Mouse (Mus musculus): ENCODE results near the gene Mphosph9. TPM values are rescaled to one million over a fixed set of nuclear protein-coding genes. Genes with fewer than 3 reads are reported as not detected.
"Not testable (repeated sequence)": the region's sequence is repeated elsewhere in the genome, so short reads cannot be mapped to it uniquely, and the experiment has no call there.

Mphosph9 gene
- total RNA-seq, 4 experiments from 2014 or later = 17.5 to 26.2 (median 24.9) TPM

DNA sequence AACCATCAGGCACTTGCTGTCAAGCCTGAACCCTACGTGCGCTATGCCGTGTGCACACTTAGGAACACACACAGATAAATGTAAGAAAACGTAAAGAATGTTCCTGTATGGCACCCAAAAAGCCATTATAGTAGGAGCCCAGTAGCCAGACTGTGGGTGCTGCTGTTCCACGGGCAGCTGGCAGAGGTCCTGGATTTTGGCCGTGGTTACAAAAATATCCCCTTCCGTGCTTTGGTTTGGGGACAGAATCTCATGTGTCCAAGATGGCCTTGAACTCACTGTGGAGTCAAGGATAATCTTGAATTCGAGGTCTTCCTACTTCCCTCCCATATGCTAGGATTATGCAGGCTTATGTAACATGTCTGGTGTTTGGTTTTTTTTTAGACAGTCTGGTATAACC is 15.1 kb upstream of the Mphosph9 start:
- no peak for DNase-seq (ENCODE audit: low spot score in 2 of 2)

DNA sequence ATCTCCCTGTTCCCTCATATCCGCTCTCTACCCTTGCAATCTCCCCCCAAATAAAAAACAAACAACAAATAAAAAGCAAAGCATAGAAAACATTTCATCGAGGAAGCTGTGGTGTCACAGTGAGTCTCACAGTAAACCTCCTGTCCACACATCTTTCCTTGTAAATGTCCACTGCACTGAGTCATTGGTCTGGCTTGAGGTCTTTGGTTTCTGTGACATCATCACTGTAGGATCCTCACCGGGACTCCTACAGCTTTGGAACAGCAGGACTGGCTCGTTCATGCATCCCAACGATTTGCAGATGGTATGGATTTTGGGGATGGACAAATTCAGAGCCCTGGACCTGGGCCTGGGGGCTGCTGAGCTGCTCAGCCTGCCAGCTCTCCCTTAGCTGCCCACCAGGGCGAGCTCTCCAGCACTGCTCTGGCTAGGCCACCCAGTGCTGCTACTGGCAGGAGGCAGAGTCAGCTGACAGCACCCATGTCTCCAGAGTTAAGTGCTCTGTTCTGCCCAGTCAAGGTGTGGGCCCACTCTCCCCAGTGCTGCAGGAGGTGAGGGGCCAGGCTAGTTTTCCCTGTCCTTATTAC is 14.1 kb upstream of the Mphosph9 start:
- DNase-seq (ENCODE audit: low spot score in 2 of 2) = not testable (repeated sequence)

DNA sequence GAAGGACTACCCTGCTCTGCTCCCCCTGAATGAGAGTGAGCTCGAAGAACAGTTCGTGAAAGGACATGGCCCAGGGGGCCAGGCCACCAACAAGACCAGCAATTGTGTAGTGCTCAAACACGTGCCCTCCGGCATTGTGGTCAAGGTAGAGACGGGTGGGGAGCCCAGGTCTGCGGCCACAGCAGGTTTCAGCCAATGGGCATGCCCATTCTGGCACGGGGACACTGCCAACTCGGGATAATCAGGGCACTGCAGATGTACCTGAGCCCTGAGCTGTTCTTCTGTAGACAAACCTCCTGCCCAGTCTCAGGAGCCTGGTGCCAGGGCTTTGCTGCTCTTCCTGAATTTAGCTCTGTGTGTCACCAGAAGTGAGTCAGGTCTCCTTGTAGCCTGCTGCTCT is 11.0 kb upstream of the Mphosph9 start:
- no peak for DNase-seq (ENCODE audit: low spot score in 2 of 2)

DNA sequence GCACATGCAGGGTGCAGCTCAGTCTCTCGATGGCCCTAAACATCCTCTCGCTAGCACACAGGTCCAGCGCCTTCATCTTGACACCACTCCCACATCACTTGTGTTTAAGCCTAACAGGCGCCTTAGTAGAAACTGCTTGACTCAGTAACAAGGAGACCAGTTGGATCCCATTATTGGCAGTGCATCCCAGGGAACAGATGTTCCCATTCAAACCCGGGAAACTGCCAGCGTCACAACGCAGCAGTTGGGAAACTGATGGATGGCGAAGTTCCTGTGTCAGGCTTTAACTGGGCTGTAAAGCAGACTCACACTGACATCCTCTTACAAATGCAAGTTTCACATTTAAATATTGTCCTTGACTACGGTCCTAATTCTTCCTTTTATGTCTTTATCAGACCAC is 10.1 kb upstream of the Mphosph9 start:
- peak; percentile 60 to 69 for DNase-seq (ENCODE audit: low spot score in 2 of 2)

DNA sequence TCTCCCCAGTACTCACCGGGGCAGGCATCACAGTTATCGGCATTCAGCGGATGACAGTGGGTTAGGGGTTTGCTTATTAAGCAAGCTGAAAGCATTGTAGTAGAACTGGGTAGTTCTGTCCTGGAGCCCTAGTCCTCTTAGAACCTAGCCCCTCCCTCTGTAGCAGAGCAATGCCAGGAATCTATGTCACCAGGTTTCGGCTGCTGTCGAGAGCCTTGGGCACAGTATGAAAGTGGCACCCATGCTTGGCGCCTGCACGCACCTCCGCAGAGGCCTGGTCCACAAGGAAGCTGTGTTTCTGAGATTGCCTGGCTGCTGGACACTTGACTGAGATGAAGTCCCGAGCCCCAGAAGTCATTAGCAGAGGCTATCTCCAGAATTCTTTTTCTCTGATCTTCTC is 9.3 kb upstream of the Mphosph9 start:
- DNase-seq (ENCODE audit: low spot score in 2 of 2) = no peak

DNA sequence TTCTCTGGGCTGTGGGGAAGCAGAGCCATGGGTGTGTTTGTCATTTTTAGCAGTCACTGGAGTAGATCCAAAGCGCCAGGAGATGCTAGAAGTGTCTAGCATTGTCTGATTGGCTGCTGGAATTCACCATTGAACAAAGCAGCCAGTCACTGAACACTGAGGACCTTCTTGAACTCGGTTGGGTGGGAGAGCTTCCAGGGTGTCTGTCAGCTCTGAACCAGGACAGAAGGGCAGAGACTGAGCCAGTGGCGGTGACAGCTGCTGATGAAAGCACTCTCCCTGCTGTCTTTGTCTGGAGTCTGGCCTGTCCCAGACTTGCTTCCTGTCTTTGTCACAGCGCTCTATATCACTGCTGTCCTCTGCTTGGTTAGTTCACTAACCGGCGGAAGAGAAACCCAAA is 6.6 kb upstream of the Mphosph9 start:
- peak; percentile 51 to 66 for DNase-seq (ENCODE audit: low spot score in 2 of 2)

DNA sequence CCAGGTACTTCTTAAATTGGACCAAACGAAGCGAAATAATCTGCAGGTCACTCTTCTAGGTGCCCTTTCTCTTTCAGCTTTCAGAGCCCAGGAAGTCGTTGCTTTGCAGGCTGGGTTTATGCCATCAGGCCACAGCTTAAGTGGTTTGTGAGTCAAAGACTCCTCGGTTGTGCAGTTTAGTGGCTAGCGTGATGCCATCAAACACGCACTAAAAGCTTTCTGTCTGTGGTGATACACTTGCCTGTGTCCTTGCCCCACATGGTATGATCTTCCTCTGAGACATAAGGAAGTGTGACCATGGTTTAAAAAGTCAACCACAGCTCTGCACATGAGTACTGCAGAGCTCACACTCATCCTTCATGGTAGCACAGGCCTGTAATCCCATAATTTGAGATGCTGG is 2.3 kb upstream of the Mphosph9 start:
- no peak for DNase-seq (ENCODE audit: low spot score in 2 of 2)

DNA sequence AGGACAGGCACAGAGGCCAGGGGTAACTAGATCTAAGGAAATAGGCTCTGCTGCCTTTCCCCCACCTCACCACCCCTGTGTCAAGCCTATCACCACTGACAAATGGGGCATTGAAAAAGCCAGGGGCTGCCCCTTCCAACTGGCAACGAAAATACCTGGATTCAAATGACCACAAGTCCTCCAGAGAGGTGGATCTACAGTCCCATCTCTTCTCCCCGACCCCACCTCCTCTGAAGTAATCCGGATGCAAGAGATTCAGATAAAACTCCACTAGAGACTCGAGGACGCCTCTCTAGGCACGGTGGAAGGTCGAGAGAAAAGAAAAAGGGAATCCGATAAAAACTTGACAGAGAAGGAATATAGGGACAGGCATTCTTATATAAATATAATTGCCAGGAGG is 943 bp downstream of the Mphosph9 start:
- DNase-seq (ENCODE audit: low spot score in 2 of 2) = no peak

DNA sequence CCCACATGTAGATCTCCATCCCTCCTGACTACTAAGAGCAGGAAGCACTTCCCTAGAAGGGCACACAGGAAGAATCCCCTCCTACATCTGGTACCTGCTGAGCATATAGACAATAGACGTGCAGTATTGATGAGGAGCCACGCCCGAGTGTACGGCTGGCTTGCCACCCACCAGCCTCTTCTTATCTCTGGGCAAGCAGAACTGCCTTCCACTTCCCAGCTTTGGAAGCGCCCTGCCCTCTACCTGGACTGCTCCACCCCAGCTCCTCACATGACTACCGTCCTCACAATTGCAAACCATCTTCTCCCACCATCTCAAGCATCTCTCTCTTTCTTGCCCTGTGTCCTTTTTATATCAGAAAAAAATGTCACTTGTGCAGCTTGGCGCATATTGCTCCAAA is 10.1 kb downstream of the Mphosph9 start:
- no peak for DNase-seq (ENCODE audit: low spot score in 2 of 2)

DNA sequence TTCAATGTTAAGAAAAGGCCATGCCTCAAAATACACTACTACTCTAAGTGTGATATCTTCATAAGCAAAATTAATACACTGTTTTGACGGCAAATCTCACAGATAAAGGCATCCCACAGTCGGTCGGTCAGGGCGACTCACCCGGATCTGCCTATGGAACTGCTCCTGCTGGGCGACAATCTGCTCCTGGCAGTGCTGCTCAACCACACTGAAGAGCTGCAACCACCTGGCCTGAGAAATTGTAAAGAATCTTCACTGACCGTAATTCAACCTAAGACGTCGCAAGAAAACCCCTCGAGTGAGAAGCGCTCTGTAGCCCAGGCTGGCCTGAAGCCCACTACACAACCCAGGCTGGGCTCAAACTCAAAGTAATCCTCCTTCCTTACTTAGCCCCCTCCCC is 11.8 kb downstream of the Mphosph9 start:
- no peak for DNase-seq (ENCODE audit: low spot score in 2 of 2)

DNA sequence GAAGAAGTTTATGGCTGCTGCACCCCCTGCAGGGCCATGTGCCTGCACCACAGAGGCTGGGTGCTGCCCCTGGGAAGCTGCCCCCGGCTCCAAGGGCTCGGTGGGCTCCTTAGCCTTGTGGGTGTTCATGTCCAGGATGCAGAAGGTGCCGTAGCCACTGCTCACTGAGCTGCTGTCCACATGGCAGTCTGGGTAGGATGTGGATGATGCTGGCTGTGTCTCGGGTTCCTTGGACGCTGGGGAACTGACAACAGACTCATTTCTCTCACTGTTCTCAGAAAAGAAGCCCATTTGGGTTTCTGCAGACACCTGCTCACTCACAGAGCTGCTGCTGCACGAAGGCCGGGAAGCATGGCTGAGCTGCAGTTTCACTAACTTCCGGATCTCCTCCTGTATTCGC is 12.3 kb downstream of the Mphosph9 start:
- DNase-seq (ENCODE audit: low spot score in 2 of 2) = no peak

DNA sequence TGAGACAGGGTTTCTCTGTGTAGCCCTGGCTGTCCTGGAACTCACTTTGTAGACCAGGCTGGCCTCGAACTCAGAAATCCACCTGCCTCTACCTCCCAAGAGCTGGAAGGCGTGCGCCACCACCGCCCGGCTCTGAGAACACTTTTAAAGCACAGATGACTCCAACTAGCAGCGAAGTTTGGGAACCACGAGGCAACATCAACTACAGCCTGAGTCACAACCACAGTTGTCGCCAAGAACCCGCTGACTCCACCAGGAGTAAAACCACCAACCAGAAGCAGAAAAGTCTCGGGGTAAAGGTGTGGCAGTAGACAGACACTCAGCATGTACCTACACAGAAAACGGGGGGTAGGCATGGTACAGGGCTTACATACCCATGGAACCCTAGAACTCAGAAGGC is 17.7 kb downstream of the Mphosph9 start:
- no peak for DNase-seq (ENCODE audit: low spot score in 2 of 2)

DNA sequence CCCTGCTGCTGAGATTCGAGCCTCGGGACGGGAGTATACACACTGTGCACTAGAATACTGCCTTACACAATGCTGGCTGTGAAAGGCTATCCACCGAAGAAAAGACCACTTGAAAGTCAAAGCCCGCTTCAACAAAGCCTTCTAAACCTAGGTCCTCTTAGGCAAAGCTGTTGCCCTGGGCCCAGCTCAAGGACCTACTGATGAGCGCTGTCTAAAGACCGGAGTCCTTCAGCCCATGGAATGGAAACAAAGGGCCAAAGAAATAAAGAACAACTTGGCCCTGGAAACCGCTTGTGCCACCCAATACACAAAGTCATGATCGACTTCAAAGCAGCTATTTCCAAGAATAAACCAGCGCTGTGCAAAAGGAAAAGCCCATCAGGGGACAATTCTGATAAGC is 18.6 kb downstream of the Mphosph9 start:
- no peak for DNase-seq (ENCODE audit: low spot score in 2 of 2)

DNA sequence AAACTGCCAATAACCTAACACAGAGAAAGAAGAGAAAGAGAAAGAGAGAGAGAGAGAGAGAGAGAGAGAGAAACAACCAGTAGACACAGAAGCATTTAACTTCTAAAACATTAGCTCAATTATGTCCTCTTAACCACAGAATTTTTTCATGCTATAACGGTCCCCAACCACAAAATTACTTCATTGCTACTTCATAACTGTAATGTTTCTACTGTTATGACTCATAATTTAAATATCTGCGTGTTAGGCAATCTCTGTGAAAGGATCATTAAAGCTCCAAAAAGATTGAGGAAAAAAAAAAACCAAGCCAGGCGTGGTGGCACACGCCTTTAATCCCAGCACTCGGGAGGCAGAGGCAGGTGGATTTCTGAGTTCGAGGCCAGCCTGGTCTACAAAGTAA is 24.9 kb downstream of the Mphosph9 start:
- not testable (repeated sequence) for DNase-seq (ENCODE audit: low spot score in 2 of 2)

DNA sequence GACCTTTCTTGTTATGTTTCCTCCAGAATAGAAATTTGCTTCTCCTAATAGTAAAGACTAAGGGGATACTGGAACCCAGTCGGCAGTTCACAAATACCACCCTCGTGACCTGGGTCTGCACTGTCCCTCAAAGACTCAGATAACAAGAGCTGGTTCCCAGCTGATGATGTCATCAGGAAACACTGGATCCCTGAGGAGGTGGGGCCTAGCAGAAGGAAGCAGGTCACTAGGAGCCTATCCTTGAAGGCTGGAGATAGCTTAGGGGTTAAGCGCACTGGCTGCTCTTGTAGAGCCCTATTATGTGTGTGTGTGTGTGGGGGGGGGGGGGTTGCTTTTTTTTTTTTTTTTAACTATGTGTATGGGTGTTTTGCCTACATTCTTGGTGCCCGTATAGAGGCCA is 27.6 kb downstream of the Mphosph9 start:
- DNase-seq (ENCODE audit: low spot score in 2 of 2) = no peak

DNA sequence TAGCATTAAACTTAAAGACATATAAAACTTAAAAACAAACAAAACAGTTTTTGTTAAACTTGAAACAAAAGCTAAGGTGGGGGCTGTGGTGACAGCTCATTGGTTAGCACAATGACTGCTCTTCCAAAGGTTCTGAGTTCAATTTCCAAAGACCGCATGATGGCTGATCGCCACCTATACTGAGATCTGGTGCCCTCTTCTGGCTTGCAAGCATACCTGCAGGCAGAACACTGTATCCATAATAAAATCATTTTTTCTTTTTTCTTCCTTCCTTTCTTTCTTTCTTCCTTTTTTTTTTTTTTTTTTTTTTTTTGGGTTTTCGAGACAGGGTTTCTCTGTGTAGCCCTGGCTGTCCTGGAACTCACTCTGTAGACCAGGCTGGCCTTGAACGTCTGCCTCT is 28.5 kb downstream of the Mphosph9 start:
- DNase-seq (ENCODE audit: low spot score in 2 of 2) = not testable (repeated sequence)

DNA sequence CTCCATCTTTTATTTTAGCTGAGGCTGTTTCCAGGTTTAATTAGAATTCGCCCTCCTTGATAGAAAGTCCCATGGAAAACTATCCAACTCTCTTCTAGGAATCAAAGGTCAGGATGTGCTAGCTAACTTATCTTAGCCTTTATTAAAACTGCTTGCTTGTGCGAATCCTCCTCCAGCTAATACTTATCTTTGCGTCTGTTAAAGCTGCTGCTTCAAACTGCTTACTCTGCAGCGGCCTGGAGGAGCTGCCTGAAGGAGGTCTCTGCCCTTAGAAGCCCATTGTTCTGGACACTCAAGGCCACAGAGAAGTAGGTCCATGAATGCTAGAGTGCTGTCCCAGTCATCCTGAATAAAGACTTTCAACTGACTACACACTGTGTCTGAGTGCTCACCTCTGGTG is 31.3 kb downstream of the Mphosph9 start:
- DNase-seq (ENCODE audit: low spot score in 2 of 2) = no peak

DNA sequence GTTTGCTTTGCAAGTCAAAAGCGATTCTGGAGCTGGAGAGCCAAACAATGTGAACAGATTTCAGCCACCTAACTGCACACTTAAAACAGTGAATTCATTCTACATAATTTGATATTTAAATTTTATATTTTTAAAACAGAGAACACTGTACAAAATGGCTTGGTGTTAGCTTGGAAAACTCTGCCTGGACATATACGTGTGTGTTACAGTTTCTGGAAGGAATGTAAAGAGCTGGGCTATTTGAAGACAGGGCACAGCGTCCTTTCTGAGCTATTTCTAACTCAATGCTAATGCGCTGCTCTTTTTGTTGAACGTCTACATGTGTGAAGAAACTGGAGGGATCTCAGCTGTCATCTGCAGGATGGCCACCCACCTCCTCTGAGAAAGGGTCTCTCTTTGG is 33.8 kb downstream of the Mphosph9 start:
- DNase-seq (ENCODE audit: low spot score in 2 of 2) = no peak

DNA sequence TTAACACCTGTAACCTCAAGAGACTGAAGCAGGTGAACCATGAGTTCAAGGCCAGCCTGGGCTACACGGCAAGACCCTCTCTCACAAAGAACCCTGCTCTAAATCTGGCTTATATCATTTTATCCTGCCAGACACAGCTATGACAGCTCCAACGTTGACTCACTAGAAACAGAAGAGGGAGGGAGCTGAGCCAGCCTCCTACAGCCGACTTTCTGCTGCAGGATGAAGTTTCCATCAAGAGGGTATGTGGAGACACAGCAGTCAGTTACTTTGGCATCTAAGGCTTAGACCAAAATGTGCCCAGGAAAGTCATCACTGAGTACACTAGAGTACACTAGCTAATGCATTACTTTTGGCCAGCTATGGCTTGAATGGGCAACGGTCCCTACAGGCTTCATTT is 37.6 kb downstream of the Mphosph9 start:
- no peak for DNase-seq (ENCODE audit: low spot score in 2 of 2)

DNA sequence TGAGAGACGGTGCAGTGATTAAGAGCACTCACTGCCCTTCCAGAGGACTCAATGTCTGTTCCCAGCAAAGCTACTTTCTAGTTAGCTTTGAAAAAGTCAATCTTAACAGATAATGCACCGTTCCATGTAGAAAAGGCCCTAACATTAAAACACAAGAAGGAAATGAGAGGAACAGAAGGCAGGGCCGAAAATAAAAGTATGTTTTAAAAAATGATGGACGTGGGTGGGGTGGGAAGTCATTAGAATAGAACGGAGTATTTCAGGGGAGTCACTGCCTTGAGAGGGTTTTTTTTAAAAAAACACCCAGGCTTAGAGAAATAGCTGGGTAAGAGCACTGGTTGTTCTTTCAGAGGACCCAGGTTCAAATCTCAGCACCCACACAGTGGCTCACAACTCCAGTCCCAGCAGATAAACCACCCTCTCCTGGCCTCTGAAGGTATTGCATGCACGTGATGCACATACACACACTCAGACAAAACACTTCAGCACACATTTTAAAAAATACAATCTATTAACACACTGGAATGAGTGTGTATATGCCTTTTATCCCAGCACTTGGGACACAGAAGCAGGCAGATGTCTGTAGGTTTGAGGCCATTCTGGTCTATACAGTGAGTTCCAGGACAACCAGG is 40.0 kb downstream of the Mphosph9 start:
- DNase-seq (ENCODE audit: low spot score in 2 of 2) = no peak

DNA sequence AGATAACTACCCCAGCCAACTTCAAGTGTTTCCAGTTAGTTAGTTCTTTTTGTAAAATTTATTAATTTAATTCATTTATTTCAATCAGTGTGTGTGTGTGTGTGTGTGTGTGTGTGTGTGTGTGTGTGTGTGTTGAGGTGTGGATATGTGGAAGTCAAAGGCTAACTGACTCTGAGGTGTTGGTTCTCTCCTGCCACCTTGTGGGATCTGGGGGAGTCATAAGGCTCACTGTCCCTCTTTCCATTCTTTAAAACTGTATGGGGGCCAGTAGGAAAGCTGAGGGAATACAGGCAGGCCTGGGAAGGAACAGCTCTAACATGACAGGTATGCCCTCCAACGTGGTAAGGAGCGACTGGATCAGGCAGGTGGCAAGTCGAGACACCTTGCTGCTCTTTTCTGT is 43.4 kb downstream of the Mphosph9 start:
- no peak for DNase-seq (ENCODE audit: low spot score in 2 of 2)

DNA sequence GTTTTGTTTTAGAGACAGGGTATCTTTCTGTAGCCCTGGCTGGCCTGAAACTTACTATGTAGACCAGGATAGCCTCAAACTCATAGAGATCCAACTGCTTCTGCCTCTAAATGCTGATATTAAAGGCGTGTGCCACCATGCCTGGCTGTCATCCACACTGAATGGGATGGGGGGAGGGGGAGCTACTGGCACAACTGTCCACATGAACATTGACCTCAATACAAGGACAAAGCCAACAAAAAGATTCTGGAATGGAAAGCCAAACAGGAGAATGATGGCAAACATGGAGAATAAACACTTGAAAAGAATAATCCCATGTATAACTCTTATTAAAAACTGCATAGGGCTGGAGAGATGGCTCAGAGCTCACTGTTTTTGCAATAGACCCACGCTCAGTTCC is 44.9 kb downstream of the Mphosph9 start:
- DNase-seq (ENCODE audit: low spot score in 2 of 2) = no peak

DNA sequence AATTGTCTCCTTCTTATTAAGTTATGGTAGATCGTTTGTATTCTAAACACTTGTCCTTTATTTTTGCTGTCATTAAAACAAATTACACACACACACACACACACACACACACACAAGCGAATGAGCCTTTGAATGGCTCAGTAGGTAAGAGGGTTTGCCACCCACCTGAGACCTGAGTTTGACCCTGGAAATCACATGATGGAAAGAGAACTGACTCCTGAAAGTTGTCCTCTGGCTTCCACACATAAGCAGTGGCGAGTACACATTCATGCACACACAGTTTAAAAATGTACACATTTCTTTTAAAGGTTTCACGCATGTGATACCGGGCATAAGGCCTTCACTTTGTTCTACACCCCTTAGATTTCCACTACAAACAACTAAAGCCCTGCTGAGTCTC is 57.5 kb downstream of the Mphosph9 start:
- DNase-seq (ENCODE audit: low spot score in 2 of 2) = no peak

DNA sequence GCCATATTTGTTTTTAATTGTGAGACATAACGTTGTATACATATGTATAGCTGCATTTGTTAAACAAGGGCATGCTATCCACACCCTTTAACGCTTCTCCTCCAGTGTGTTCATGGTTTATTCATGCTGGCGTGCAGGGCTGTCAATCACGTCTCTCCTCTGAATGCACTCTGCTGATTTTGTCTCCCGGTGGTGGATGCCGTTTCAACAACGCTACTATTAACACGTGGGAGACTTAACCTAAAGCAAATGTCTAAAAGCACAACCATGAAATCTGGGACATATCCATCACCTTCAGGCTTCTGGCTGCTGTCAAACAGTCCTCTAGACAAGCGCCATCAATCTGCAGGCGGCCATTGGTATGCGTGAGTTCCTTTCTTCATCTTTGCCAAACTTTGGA is 58.1 kb downstream of the Mphosph9 start:
- no peak for DNase-seq (ENCODE audit: low spot score in 2 of 2)

Data from layer of hippocampus, adult 8-10 months (tissue).